Mouse (Mus musculus): ENCODE measurements around the gene Ube2v1.
"Not testable (repeated sequence)": the region's sequence is repeated elsewhere in the genome, so short reads cannot be mapped to it uniquely, and the experiment has no call there.

Gene Ube2v1

GRCm38 (mm10) chr2:167654911-167655600 lies 23.2 kb upstream of the Ube2v1 start:
- DNase-seq = no peak

- DNase-seq = no peak
Measured at GRCm38 (mm10) chr2:167652694-167653093, 20.8 kb upstream of the Ube2v1 start.

GRCm38 (mm10) chr2:167651622-167652021 lies 19.7 kb upstream of the Ube2v1 start:
- peak; percentile 76 for DNase-seq

GRCm38 (mm10) chr2:167649290-167650032 lies 17.6 kb upstream of the Ube2v1 start:
- DNase-seq = no peak

- no peak for DNase-seq
Measured at GRCm38 (mm10) chr2:167646411-167646810, 14.5 kb upstream of the Ube2v1 start.

- DNase-seq = not testable (repeated sequence)
Measured at GRCm38 (mm10) chr2:167643356-167644052, 11.6 kb upstream of the Ube2v1 start.

- DNase-seq = no peak
Measured at GRCm38 (mm10) chr2:167642164-167642563, 10.3 kb upstream of the Ube2v1 start.

GRCm38 (mm10) chr2:167641337-167641736 lies 9.4 kb upstream of the Ube2v1 start:
- DNase-seq = no peak

- no peak for DNase-seq
Measured at GRCm38 (mm10) chr2:167640279-167640678, 8.4 kb upstream of the Ube2v1 start.

GRCm38 (mm10) chr2:167634865-167635512 lies 3.1 kb upstream of the Ube2v1 start:
- no peak for DNase-seq

GRCm38 (mm10) chr2:167634338-167634770 lies 2.5 kb upstream of the Ube2v1 start:
- peak; percentile 99 for DNase-seq

- no peak for DNase-seq
Measured at GRCm38 (mm10) chr2:167633537-167633872, 1.6 kb upstream of the Ube2v1 start.

GRCm38 (mm10) chr2:167632731-167633536 lies 1.0 kb upstream of the Ube2v1 start:
- DNase-seq = no peak

GRCm38 (mm10) chr2:167631181-167631590 lies 709 bp downstream of the Ube2v1 start:
- no peak for DNase-seq

- no peak for DNase-seq
Measured at GRCm38 (mm10) chr2:167630421-167630820, 1.5 kb downstream of the Ube2v1 start.

- DNase-seq = no peak
Measured at GRCm38 (mm10) chr2:167629665-167630209, 2.2 kb downstream of the Ube2v1 start.

GRCm38 (mm10) chr2:167628872-167629271 lies 3.0 kb downstream of the Ube2v1 start:
- no peak for DNase-seq

- DNase-seq = no peak
Measured at GRCm38 (mm10) chr2:167627019-167627418, 4.9 kb downstream of the Ube2v1 start.

GRCm38 (mm10) chr2:167625670-167626069 lies 6.2 kb downstream of the Ube2v1 start:
- DNase-seq = no peak

- no peak for DNase-seq
Measured at GRCm38 (mm10) chr2:167624368-167625075, 7.4 kb downstream of the Ube2v1 start.

- no peak for DNase-seq
Measured at GRCm38 (mm10) chr2:167622965-167623364, 8.9 kb downstream of the Ube2v1 start.
